Mouse (Mus musculus): ENCODE measurements around the gene Cnn1. TPM values are rescaled to one million over a fixed set of nuclear protein-coding genes. Genes with fewer than 3 reads are reported as not detected.

Gene Cnn1
- polyA plus RNA-seq, 1 experiment from 2014 or later: 1.3 TPM

DNA sequence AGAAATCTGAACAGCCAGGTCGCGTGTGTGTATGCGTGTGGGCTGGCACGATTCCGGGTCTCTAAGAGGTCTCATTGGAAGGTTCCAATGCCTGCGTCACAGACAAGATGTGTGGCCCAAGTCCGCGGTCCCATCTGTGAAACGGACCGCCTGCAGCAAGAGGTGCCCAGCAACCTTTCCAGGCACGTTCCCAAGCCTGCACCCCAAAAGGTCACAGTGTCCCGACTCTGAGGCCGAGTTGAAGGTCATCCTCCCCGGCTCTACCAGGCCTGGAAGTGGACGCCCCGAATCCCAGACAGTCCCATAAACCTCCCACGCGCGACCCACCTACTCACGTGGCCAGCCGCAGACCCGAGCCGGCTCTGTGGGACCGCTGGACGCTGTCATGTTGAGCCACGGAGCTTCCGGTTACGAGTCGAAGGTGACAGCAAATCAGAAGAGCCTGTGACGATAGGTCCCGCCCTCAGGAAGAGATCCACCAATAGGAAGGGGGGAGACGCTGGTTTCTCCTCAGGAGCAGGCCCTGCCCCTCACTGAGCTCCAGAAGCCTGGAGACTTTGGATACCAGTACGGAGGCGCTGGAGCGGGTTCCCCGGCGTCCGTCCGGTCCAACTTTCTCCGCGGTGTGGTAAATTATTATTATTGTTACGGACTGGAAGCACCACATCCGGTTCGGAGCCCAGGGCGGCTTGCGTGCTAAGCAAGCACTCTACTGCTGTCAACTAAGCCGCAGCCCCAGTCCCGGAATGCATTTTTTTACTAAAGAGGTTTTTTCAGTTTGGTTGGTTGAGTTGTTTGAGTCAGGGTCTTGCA lies 13.8 kb upstream of the Cnn1 start, which contains the start of gene Ecsit:
TSS of gene Ecsit (minus strand) at position 417 of the 813 bp plus-strand sequence.
- Histone ChIP-seq H3K27me3 (replicated peaks; ENCODE audit: low read depth, poor library complexity, severe bottlenecking) (no peaks in the 10 kb centered on the region), H3K4me3 (peak within 1 kb of the TSS; percentile 75), H3K4me1 (peaks cover 9% of the 10 kb centered on the region), H3K9me3 (no peaks in the 10 kb centered on the region), H3K27ac (replicated peaks) (peak within 1 kb of the TSS; percentile 79), H3K36me3 (replicated peaks) (peaks cover 10% of the 10 kb centered on the region; the same call in 1 of the 2 replicates)
- DNase-seq (ENCODE audit: low spot score): peak; percentile 93
- under 1% methylated on average over 48 of the region's 48 CpGs for WGBS

DNA sequence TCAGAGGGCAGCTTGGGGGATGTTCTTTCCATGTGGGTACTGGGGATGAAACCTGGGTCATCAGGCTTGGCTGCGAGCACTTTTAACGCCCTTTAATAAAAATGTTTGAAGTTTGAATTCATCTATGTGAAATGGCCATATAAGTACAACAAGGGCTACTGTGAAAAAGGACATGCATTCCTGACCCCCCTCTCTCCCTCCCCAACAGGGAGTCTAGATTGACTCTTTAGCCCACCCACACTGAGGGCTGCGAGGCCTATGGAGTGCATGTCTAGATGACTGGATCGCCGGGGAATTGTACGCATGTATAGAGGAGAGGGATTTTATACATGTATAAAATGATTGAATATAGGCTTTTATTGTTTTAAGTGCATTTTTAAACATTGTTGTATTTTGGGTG lies 13.0 kb upstream of the Cnn1 start:
- H3K36me3 ChIP-seq (replicated peaks): 0 out of 2 replicates have a peak, but pooled peaks cover 5% of the 10 kb centered on the region
- no peaks in the 10 kb centered on the region for H3K27me3 ChIP-seq (replicated peaks; ENCODE audit: low read depth, poor library complexity, severe bottlenecking)
- H3K27ac ChIP-seq (replicated peaks): peak overlapping the region; percentile 79; the same call in 1 of the 2 replicates
- DNase-seq (ENCODE audit: low spot score): no peak
- H3K4me1 ChIP-seq: peaks cover 9% of the 10 kb centered on the region
- no peaks in the 10 kb centered on the region for H3K9me3 ChIP-seq
- 86% methylated on average over 6 of the region's 6 CpGs for WGBS
- peak overlapping the region; percentile 75 for H3K4me3 ChIP-seq

DNA sequence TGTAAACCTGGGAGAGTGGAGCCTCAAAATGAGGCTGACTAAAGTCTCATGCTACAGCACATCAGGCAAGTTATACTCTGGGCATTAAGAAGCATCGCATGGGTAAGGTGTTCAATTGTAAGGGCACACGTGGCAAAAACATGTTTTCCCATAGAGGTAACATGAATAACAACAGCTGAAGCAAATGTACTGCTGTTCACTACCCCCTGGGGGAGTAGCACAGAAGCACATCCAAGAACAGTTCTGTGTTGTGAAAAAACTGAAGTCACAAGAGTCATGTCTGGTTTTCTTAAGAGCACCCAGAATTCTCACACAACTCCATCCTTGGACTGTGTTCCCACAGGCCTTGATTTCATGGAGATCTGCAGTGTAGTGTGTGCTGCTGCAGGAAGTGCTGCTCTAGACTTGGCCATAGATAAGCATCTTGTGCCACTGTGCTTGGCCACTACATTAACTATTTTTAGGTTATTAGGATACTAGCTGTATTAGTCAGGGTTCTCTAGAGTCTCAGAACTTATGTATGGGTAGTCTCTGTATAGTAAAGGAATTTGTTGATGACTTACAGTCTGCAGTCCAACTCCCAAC lies 11.9 kb upstream of the Cnn1 start:
- 0 out of 2 replicates have a peak, but pooled peaks cover 5% of the 10 kb centered on the region for H3K36me3 ChIP-seq (replicated peaks)
- H3K9me3 ChIP-seq: no peaks in the 10 kb centered on the region
- no peak for DNase-seq (ENCODE audit: low spot score)
- H3K4me3 ChIP-seq: no peak overlapping the region
- H3K27me3 ChIP-seq (replicated peaks; ENCODE audit: low read depth, poor library complexity, severe bottlenecking): no peaks in the 10 kb centered on the region
- WGBS: 82% methylated on average over 2 of the region's 2 CpGs
- peaks cover 9% of the 10 kb centered on the region for H3K4me1 ChIP-seq
- H3K27ac ChIP-seq (replicated peaks): no peak overlapping the region

DNA sequence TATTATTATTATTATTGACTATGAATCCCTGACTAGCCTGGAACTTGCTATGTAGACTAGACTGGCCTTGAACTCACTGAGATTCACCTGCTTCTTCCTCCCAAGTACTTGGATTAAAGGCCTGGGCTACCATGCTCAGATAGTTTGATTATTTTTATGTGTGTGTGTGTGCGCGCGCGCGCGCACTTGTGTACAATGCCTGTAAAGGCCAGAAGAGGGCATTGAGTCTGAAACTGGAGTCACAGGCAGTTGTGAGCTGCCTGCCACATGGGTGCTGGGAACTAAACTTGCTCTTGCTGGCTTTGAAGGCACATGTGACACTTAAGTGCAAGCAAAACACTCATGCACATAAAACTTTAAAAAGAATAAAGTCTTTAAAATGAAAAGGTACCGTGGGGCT lies 9.7 kb upstream of the Cnn1 start:
- H3K27ac ChIP-seq (replicated peaks): no peak overlapping the region
- peaks cover 9% of the 10 kb centered on the region for H3K4me1 ChIP-seq
- WGBS: 99% methylated on average over 7 of the region's 7 CpGs
- 0 out of 2 replicates have a peak, but pooled peaks cover 6% of the 10 kb centered on the region for H3K27me3 ChIP-seq (replicated peaks; ENCODE audit: low read depth, poor library complexity, severe bottlenecking)
- H3K9me3 ChIP-seq: no peaks in the 10 kb centered on the region
- H3K4me3 ChIP-seq: no peak overlapping the region
- no peak for DNase-seq (ENCODE audit: low spot score)
- H3K36me3 ChIP-seq (replicated peaks): no peaks in the 10 kb centered on the region

DNA sequence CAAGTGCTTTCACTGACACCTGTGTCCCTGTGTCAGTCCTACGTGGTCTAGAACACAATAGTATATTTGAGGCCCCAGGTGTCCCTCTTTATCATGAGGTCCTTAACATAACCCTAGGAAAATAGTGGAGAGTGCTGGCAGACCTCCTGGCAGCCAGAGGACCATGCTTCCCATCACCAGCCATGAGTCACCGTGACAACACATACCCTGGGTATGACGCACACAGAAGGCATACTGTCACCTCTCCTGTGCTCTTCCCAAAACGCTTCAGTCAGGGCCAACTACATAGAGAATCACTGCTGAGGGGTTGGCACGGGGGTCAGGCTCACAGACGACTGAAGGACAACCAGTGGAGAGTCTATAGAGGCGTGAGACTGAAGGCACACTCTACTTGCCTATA lies 9.0 kb upstream of the Cnn1 start:
- peaks cover 9% of the 10 kb centered on the region; the same call in 1 of the 2 replicates for H3K27me3 ChIP-seq (replicated peaks; ENCODE audit: low read depth, poor library complexity, severe bottlenecking)
- peaks cover 6% of the 10 kb centered on the region for H3K4me1 ChIP-seq
- no peaks in the 10 kb centered on the region for H3K9me3 ChIP-seq
- WGBS: 88% methylated on average over 7 of the region's 7 CpGs
- H3K36me3 ChIP-seq (replicated peaks): no peaks in the 10 kb centered on the region
- H3K4me3 ChIP-seq: no peak overlapping the region
- no peak for DNase-seq (ENCODE audit: low spot score)
- H3K27ac ChIP-seq (replicated peaks): no peak overlapping the region

DNA sequence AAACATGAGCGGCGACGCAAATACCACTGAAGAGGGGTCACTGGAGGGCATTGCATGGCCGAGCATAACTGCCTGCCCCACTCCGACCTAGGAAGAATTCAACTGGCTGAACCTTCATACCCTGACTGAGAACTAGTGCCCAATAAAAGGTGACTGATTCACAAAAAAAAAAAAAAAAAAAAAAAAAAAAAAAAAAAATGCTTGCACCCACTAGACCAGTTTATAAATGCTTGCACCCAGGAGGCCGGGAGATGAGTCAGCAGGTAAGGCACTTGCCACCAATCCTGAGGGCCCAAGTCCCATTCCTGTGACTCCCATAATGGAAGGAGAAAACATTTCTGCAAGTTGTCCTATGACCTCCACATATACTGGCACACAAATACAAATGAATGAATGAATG lies 6.3 kb upstream of the Cnn1 start:
- Histone ChIP-seq H3K4me3 (no peak overlapping the region), H3K9me3 (no peaks in the 10 kb centered on the region), H3K27ac (replicated peaks) (no peak overlapping the region), H3K27me3 (replicated peaks; ENCODE audit: low read depth, poor library complexity, severe bottlenecking) (peaks cover 30% of the 10 kb centered on the region), H3K4me1 (no peaks in the 10 kb centered on the region), H3K36me3 (replicated peaks) (no peaks in the 10 kb centered on the region)
- 85% methylated on average over 6 of the region's 6 CpGs for WGBS
- DNase-seq (ENCODE audit: low spot score): no peak

DNA sequence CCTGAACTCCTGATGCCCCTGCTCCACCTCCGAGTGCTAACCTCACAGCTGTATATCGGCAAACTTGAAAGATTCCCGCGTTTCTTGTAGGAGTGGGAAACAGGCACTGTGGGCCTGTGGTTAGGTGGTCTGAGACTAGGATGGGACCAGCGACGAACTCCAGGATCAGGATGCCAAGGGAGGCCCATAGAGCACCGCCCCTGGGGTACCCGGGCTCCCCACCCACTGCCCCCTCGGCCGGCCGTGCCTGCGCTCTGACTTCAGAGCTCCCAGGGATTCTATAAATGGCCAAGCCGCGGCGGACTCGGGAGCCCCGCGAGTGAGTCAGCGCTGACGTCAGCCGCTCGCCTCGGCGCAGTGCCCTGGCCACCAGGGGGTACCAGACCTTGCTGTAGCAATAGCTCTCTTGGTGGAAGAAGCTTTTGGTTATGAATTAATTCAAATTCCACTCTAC lies 3.1 kb upstream of the Cnn1 start:
- Histone ChIP-seq H3K9me3 (no peaks in the 10 kb centered on the region), H3K36me3 (replicated peaks) (no peaks in the 10 kb centered on the region), H3K4me1 (peaks cover 9% of the 10 kb centered on the region), H3K27ac (replicated peaks) (peak overlapping the region; percentile 78), H3K4me3 (peak overlapping the region; percentile 58), H3K27me3 (replicated peaks; ENCODE audit: low read depth, poor library complexity, severe bottlenecking) (peaks cover 61% of the 10 kb centered on the region)
- DNase-seq (ENCODE audit: low spot score): peak; percentile 88
- WGBS: 3% methylated on average over 24 of the region's 24 CpGs

DNA sequence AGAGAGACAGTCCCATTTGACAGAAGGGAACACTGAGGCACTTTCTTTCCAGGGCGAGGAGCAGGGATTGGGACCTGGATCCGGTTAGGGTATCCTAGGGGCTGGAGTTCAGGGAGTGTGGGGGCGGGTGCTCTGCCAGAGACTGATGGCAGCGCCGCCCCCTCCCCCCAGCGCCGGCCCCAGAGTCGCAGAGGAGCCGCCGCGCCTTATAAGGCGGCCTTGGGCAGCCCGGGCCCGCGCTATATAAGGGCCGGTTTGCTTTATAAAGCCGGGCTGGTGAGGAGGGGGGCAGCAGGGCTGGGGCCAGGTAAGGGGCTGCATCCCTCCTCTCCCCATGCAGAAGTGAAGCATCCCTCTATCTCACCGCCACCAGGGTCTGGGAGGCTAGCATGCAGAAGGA lies 906 bp downstream of the Cnn1 start:
- Histone ChIP-seq H3K36me3 (replicated peaks) (no peaks in the 10 kb centered on the region), H3K9me3 (no peaks in the 10 kb centered on the region), H3K27ac (replicated peaks) (no peak overlapping the region; the same call in 1 of the 2 replicates), H3K4me1 (peaks cover 9% of the 10 kb centered on the region), H3K4me3 (peak overlapping the region; percentile 19; the same call in 1 of the 2 replicates), H3K27me3 (replicated peaks; ENCODE audit: low read depth, poor library complexity, severe bottlenecking) (peaks cover 69% of the 10 kb centered on the region)
- 4% methylated on average over 18 of the region's 18 CpGs for WGBS
- DNase-seq (ENCODE audit: low spot score): peak; percentile 57

DNA sequence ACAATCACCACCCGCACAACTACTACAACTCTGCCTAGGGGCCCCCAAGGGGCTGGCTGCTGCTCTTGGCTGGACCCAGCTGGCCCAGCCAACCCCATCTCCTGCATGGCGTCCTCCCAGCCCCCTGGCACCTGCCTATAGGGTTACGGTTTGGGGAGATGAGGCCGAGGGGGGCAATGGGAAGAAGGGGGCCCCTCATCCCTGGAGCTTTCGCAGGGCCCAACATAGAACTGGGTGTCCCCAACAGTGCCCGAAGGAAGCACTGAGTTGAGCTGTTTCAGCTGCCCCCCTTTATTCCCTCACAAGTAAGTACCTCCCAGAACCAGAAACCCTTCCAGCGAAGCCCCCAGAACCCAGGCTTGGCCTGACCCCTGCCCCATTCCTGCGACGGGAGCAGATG lies 9.2 kb downstream of the Cnn1 start:
- no peaks in the 10 kb centered on the region for H3K9me3 ChIP-seq
- no peak for DNase-seq (ENCODE audit: low spot score)
- peaks cover 56% of the 10 kb centered on the region for H3K36me3 ChIP-seq (replicated peaks)
- 89% methylated on average over 9 of the region's 9 CpGs for WGBS
- H3K27ac ChIP-seq (replicated peaks): no peak overlapping the region
- H3K4me3 ChIP-seq: no peak overlapping the region
- no peaks in the 10 kb centered on the region for H3K27me3 ChIP-seq (replicated peaks; ENCODE audit: low read depth, poor library complexity, severe bottlenecking)
- no peaks in the 10 kb centered on the region for H3K4me1 ChIP-seq

DNA sequence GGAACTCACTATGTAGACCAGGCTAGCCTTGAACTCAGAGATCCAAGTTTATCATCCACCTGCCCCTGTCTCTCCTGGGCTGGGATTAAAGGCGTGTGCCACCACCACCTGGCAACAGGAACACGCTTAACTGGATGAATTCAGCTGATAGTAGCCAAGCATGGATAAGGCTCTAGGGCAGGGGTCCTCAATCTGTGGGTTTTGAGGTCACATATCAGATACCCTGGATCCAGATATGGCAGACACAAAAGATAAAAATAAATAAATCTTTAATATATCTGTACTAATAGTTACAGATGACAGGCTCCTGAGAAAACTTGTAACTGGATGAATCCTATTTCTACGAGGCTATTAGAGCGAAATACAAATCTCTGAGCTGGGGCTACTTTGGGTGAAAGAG lies 16.6 kb downstream of the Cnn1 start:
- Histone ChIP-seq H3K9me3 (no peaks in the 10 kb centered on the region), H3K27me3 (replicated peaks; ENCODE audit: low read depth, poor library complexity, severe bottlenecking) (no peaks in the 10 kb centered on the region), H3K27ac (replicated peaks) (no peak overlapping the region), H3K4me3 (peak overlapping the region; percentile 95), H3K36me3 (replicated peaks) (peaks cover 44% of the 10 kb centered on the region), H3K4me1 (peaks cover 19% of the 10 kb centered on the region)
- 92% methylated on average over 4 of the region's 4 CpGs for WGBS
- no peak for DNase-seq (ENCODE audit: low spot score)

DNA sequence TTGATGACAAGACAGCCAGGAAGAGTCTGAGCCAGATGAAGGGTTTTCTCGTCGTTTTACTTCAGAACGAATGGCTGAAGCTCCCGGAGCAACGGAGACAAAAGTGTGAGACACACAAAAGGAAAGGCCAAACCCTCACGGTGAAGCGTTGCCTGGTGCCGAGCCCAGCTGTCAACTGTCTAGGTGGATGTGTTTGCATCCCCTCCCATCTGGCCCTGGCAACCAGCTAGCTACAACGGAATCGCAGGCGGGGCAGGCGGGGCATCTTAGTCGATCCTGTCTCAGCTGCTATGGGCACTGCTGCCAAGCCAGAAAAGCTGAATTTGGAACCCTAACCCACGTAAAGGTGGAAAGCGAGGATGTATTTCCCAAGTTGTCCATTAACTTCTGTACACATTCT lies 17.1 kb downstream of the Cnn1 start:
- H3K9me3 ChIP-seq: no peaks in the 10 kb centered on the region
- H3K36me3 ChIP-seq (replicated peaks): peaks cover 40% of the 10 kb centered on the region
- peaks cover 19% of the 10 kb centered on the region for H3K4me1 ChIP-seq
- 41% methylated on average over 15 of the region's 15 CpGs for WGBS
- H3K27me3 ChIP-seq (replicated peaks; ENCODE audit: low read depth, poor library complexity, severe bottlenecking): 0 out of 2 replicates have a peak, but pooled peaks cover 3% of the 10 kb centered on the region
- peak overlapping the region; percentile 95 for H3K4me3 ChIP-seq
- no peak for DNase-seq (ENCODE audit: low spot score)
- H3K27ac ChIP-seq (replicated peaks): peak overlapping the region; percentile 92

DNA sequence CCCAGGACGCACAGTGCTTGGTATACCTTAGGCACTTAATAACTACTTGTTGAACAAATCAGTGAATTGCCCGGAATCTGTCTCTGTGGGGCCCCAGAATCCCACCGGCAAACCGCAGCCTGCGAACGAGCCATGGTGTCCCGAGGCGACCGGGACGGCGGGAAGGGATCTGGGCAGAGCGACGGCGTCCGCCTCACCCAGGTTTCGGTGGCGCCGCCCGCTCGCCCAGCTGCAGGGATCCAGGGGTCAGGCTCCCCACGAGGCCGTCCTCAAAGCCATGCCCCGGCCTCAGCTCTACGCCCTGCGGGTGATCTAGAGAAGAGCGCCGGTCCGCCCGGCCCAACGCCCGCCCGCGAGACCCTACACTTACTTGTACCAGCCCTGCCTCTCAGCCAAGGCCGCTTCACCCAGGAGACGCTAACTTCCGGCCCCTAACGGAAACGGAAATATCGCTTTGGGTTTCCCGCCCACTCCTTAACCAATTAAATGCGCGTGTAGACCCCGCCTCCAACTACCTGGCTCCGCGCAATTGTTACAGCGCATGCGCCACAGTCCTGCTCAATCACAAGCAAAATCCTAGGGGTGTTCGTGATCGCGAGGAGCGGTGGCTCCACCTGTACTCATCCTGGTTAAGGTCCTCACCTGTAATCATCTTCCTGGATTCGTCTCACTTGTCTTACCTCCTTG lies 17.9 kb downstream of the Cnn1 start, which contains the start of gene Elof1:
TSS of gene Elof1 (minus strand) at position 433 of the 687 bp plus-strand sequence.
- peak; percentile 94 for DNase-seq (ENCODE audit: low spot score)
- H3K27me3 ChIP-seq (replicated peaks; ENCODE audit: low read depth, poor library complexity, severe bottlenecking): 0 out of 2 replicates have a peak, but pooled peaks cover 4% of the 10 kb centered on the region
- H3K27ac ChIP-seq (replicated peaks): peak within 1 kb of the TSS; percentile 92
- peaks cover 32% of the 10 kb centered on the region for H3K36me3 ChIP-seq (replicated peaks)
- no peaks in the 10 kb centered on the region for H3K9me3 ChIP-seq
- H3K4me1 ChIP-seq: peaks cover 19% of the 10 kb centered on the region
- WGBS: under 1% methylated on average over 52 of the region's 52 CpGs
- H3K4me3 ChIP-seq: peak within 1 kb of the TSS; percentile 95
